ENCODE assay signal across 27 mouse cellular contexts in genomic region chr9:117361431-117361830, GRCm38 (mm10).
A peak's percentile ranks its signal among the peaks of the same experiment; 100 is the strongest.
DNase-seq lines count a peak whose midpoint lies in the region; ATAC-seq and TF ChIP-seq lines count a peak whose summit lies in the region.
"Had no signal": no experiment of that assay in that cellular context is flagged by ENCODE, and none has a peak within 500 bp of the region (broad histone marks: within the 10 kb centered on the region; RNA-seq: fewer than 3 reads in every experiment).

No protein-coding gene starts in this region.

- H3K9me3 ChIP-seq in embryonic facial prominence, embryonic 11.5 days (replicated peaks; ENCODE audit: control insufficient read depth, low read length): no peaks in the 10 kb centered on the region
- H3K9me3 ChIP-seq in embryonic facial prominence, embryonic 10.5 days: no peaks in the 10 kb centered on the region
- H3K9me3 ChIP-seq in hindbrain, postnatal 0 days (ENCODE audit: low read length): no peaks in the 10 kb centered on the region
- H3K9me3 ChIP-seq in hindbrain, embryonic 16.5 days (ENCODE audit: control insufficient read depth, low read length): no peaks in the 10 kb centered on the region
- H3K9me3 ChIP-seq in forebrain, embryonic 16.5 days (ENCODE audit: control insufficient read depth, low read length): no peaks in the 10 kb centered on the region
- H3K9me3 ChIP-seq: embryonic facial prominence, embryonic 15.5 days; heart, embryonic 13.5 days; limb, embryonic 12.5 days; midbrain, embryonic 12.5 days; stomach, embryonic 15.5 days had no signal

- H3K36me3 ChIP-seq in embryonic facial prominence, embryonic 11.5 days (replicated peaks; ENCODE audit: control insufficient read depth, insufficient read depth, low read depth, low read length): no peaks in the 10 kb centered on the region
- no peaks in the 10 kb centered on the region for H3K36me3 ChIP-seq in embryonic facial prominence, embryonic 10.5 days (replicated peaks)
- no peaks in the 10 kb centered on the region for H3K36me3 ChIP-seq in hindbrain, postnatal 0 days (ENCODE audit: insufficient read depth, low read length)
- H3K36me3 ChIP-seq in hindbrain, embryonic 16.5 days (ENCODE audit: control insufficient read depth, insufficient read depth, low read length): no peaks in the 10 kb centered on the region
- H3K36me3 ChIP-seq in forebrain, embryonic 16.5 days (ENCODE audit: control insufficient read depth, insufficient read depth): no peaks in the 10 kb centered on the region
- H3K36me3 ChIP-seq: embryonic facial prominence, embryonic 15.5 days; heart, embryonic 13.5 days; limb, embryonic 12.5 days; midbrain, embryonic 12.5 days; stomach, embryonic 15.5 days had no signal

- H3K4me3 ChIP-seq in embryonic facial prominence, embryonic 11.5 days (ENCODE audit: low read depth, low read length): no peak overlapping the region
- no peak overlapping the region for H3K4me3 ChIP-seq in embryonic facial prominence, embryonic 10.5 days
- H3K4me3 ChIP-seq in hindbrain, postnatal 0 days (ENCODE audit: low read length): no peak overlapping the region
- no peak overlapping the region for H3K4me3 ChIP-seq in hindbrain, embryonic 16.5 days (ENCODE audit: low read length)
- H3K4me3 ChIP-seq in forebrain, embryonic 16.5 days (replicated peaks; ENCODE audit: low read length): no peak overlapping the region
- H3K4me3 ChIP-seq: embryonic facial prominence, embryonic 15.5 days; heart, adult 2 months; heart, embryonic 13.5 days; layer of hippocampus, adult 2 months; limb, embryonic 12.5 days; midbrain, embryonic 12.5 days; stomach, embryonic 15.5 days had no signal

- H3K9ac ChIP-seq in embryonic facial prominence, embryonic 11.5 days (replicated peaks; ENCODE audit: low read length): no peak overlapping the region
- H3K9ac ChIP-seq in hindbrain, postnatal 0 days (replicated peaks; ENCODE audit: low read length): no peak overlapping the region
- H3K9ac ChIP-seq in hindbrain, embryonic 16.5 days (ENCODE audit: low read depth, low read length): no peak overlapping the region
- H3K9ac ChIP-seq in forebrain, embryonic 16.5 days (replicated peaks; ENCODE audit: low read depth, low read length): no peak overlapping the region
- H3K9ac ChIP-seq: embryonic facial prominence, embryonic 15.5 days; heart, embryonic 13.5 days; limb, embryonic 12.5 days; liver, postnatal 0 days; midbrain, embryonic 12.5 days; stomach, embryonic 15.5 days had no signal

- H3K4me1 ChIP-seq in embryonic facial prominence, embryonic 11.5 days (ENCODE audit: control insufficient read depth, insufficient read depth, low read length): no peaks in the 10 kb centered on the region
- peaks cover 18% of the 10 kb centered on the region for H3K4me1 ChIP-seq in embryonic facial prominence, embryonic 10.5 days
- H3K4me1 ChIP-seq in hindbrain, postnatal 0 days (ENCODE audit: insufficient read depth, low read length): peaks cover 5% of the 10 kb centered on the region
- H3K4me1 ChIP-seq in hindbrain, embryonic 16.5 days (ENCODE audit: control insufficient read depth, insufficient read depth, low read depth, low read length): peaks cover 4% of the 10 kb centered on the region
- peaks cover 4% of the 10 kb centered on the region; the same call in 1 of the 2 replicates for H3K4me1 ChIP-seq in forebrain, embryonic 16.5 days (replicated peaks; ENCODE audit: control insufficient read depth, insufficient read depth, low read length)

- 33% methylated on average over 5 of the region's 5 CpGs for WGBS in embryonic facial prominence, embryonic 11.5 days
- 32% methylated on average over 5 of the region's 5 CpGs for WGBS in embryonic facial prominence, embryonic 10.5 days
- 33% methylated on average over 5 of the region's 5 CpGs for WGBS in hindbrain, postnatal 0 days
- 25% methylated on average over 5 of the region's 5 CpGs for WGBS in hindbrain, embryonic 16.5 days
- 5% methylated on average over 5 of the region's 5 CpGs for WGBS in forebrain, embryonic 16.5 days

- ATAC-seq in embryonic facial prominence, embryonic 11.5 days (replicated peaks; ENCODE audit: insufficient number of reproducible peaks, low FRiP score, low TSS enrichment, low read depth): no peak
- ATAC-seq in hindbrain, postnatal 0 days: no peak
- ATAC-seq in hindbrain, embryonic 16.5 days: no peak
- 0 out of 2 replicates have a peak, but pooled peaks have one; percentile 15 for ATAC-seq in forebrain, embryonic 16.5 days
- ATAC-seq: intestine, postnatal 0 days; liver, postnatal 0 days; lung, postnatal 0 days had no signal

- H3K4me2 ChIP-seq in embryonic facial prominence, embryonic 11.5 days (ENCODE audit: low read depth, low read length): no peak overlapping the region
- no peak overlapping the region for H3K4me2 ChIP-seq in hindbrain, postnatal 0 days (ENCODE audit: low read depth, low read length)
- H3K4me2 ChIP-seq in hindbrain, embryonic 16.5 days (ENCODE audit: low read length): no peak overlapping the region
- H3K4me2 ChIP-seq in forebrain, embryonic 16.5 days (ENCODE audit: low read length): no peak overlapping the region
- H3K4me2 ChIP-seq: embryonic facial prominence, embryonic 15.5 days; heart, embryonic 13.5 days; limb, embryonic 12.5 days; liver, embryonic 11.5 days; midbrain, embryonic 12.5 days; stomach, embryonic 15.5 days had no signal

- DNase-seq in embryonic facial prominence, embryonic 11.5 days (ENCODE audit: low spot score): peak; percentile 32
- no peak for DNase-seq in embryonic facial prominence, embryonic 10.5 days (ENCODE audit: low spot score)
- peak; percentile 15 for DNase-seq in hindbrain, postnatal 0 days (ENCODE audit: low spot score)
- peak; percentile 45 for DNase-seq in embryo, embryonic 10 days (ENCODE audit: low spot score)
- DNase-seq in ovary, postnatal 14 days (ENCODE audit: low spot score): no peak
- no peak for DNase-seq in frontal cortex, adult 2 months (ENCODE audit: extremely low spot score in 1 of 2, low spot score in 1 of 2)
- DNase-seq: adrenal gland, postnatal 14 days; cerebellum, adult 9-10 months; gastrocnemius, postnatal 25 days; heart, adult 2 months; heart, postnatal 14 days; kidney, postnatal 25 days; liver, postnatal 0 days; right cerebral cortex, postnatal 14 days; thymus, postnatal 25 days had no signal

- TF ChIP-seq CTCF in hindbrain, postnatal 0 days (IDR thresholded peaks at IDR 0.05; ENCODE audit: low read depth): no peak

- no peaks in the 10 kb centered on the region for H3K27me3 ChIP-seq in embryonic facial prominence, embryonic 11.5 days (ENCODE audit: control insufficient read depth, insufficient read depth, low read length)
- H3K27me3 ChIP-seq in embryonic facial prominence, embryonic 10.5 days (replicated peaks; ENCODE audit: low read depth, poor library complexity, severe bottlenecking): peaks cover 41% of the 10 kb centered on the region
- H3K27me3 ChIP-seq in hindbrain, postnatal 0 days (ENCODE audit: insufficient read depth, low read length): no peaks in the 10 kb centered on the region
- H3K27me3 ChIP-seq in hindbrain, embryonic 16.5 days (replicated peaks; ENCODE audit: control insufficient read depth, insufficient read depth, low read length): no peaks in the 10 kb centered on the region; the same call in 1 of the 2 replicates
- 0 out of 2 replicates have a peak, but pooled peaks cover under 1% of the 10 kb centered on the region for H3K27me3 ChIP-seq in forebrain, embryonic 16.5 days (replicated peaks; ENCODE audit: control insufficient read depth, insufficient read depth, low read length)
- H3K27me3 ChIP-seq: embryonic facial prominence, embryonic 15.5 days; heart, embryonic 13.5 days; limb, embryonic 12.5 days; stomach, embryonic 15.5 days had no signal

- no peak overlapping the region for H3K27ac ChIP-seq in embryonic facial prominence, embryonic 11.5 days (replicated peaks; ENCODE audit: low read depth, low read length)
- H3K27ac ChIP-seq in embryonic facial prominence, embryonic 10.5 days (replicated peaks): no peak overlapping the region
- no peak overlapping the region for H3K27ac ChIP-seq in hindbrain, postnatal 0 days
- H3K27ac ChIP-seq in hindbrain, embryonic 16.5 days (ENCODE audit: low read depth, low read length): no peak overlapping the region
- H3K27ac ChIP-seq in forebrain, embryonic 16.5 days (ENCODE audit: low read length): no peak overlapping the region
- H3K27ac ChIP-seq: embryonic facial prominence, embryonic 15.5 days; heart, adult 2 months; heart, embryonic 13.5 days; layer of hippocampus, adult 2 months; limb, embryonic 12.5 days; macrophage; midbrain, embryonic 12.5 days; stomach, embryonic 15.5 days had no signal

Comparison
In these comparisons a context has a peak if more than half of its experiments do, and no peak if none do; other contexts are left out.
1. DNase-seq: peak in embryonic facial prominence, embryonic 11.5 days (single experiment), hindbrain, postnatal 0 days (single experiment) and embryo, embryonic 10 days (single experiment); none in embryonic facial prominence, embryonic 10.5 days (single experiment), ovary, postnatal 14 days (single experiment) and frontal cortex, adult 2 months (0 of 2).